Mouse (Mus musculus) liver, adult 2 months (tissue): ENCODE results near the gene Trappc3. TPM values are rescaled to one million over a fixed set of nuclear protein-coding genes. Genes with fewer than 3 reads are reported as not detected.

Experiments used
- DNase-seq: peaks from one replicate; pipeline ENCODE4 v3.0.0-alpha.2; 2011; ENCODE audit warnings: low read depth, low spot score; ENCODE audit errors: extremely low read depth
- H3K27ac ChIP-seq: fragments of 200-500 bp; replicated peaks from 2 replicates; pipeline ENCODE4 v1.5.1; 2012; ENCODE audit warnings: low read depth, mild to moderate bottlenecking, control low read depth, inconsistent platforms, low read length; ENCODE audit not compliant: insufficient read depth
- H3K27me3 ChIP-seq: fragments of 200-500 bp; 2 replicates; pipeline ENCODE4 v1.6.1; 2012; ENCODE audit warnings: mild to moderate bottlenecking, moderate library complexity, low read length, inconsistent platforms; ENCODE audit not compliant: control insufficient read depth, insufficient read depth
- H3K36me3 ChIP-seq: fragments of 200-500 bp; 2 replicates; pipeline ENCODE4 v1.6.1; 2012; ENCODE audit warnings: low read length, inconsistent platforms; ENCODE audit not compliant: control insufficient read depth, insufficient read depth
- H3K4me1 ChIP-seq: fragments of 200-500 bp; 2 replicates; pipeline ENCODE4 v1.6.1; 2011; ENCODE audit warnings: low read length; ENCODE audit not compliant: control insufficient read depth, insufficient read depth
- H3K4me3 ChIP-seq: fragments of 200-500 bp; 2 replicates; pipeline ENCODE4 v1.5.1; 2011; ENCODE audit warnings: low read depth, mild to moderate bottlenecking, control low read depth, low read length, moderate library complexity; ENCODE audit not compliant: insufficient read depth
- H3K79me2 ChIP-seq: fragments of 200-500 bp; 2 replicates; pipeline ENCODE4 v1.6.1; 2012; ENCODE audit warnings: inconsistent platforms, mild to moderate bottlenecking, low read length, moderate library complexity; ENCODE audit not compliant: control insufficient read depth, insufficient read depth
- H3K9ac ChIP-seq: fragments of 200-500 bp; 2 replicates; pipeline ENCODE4 v1.6.1; 2012; ENCODE audit warnings: low read depth, mild to moderate bottlenecking, control low read depth, inconsistent platforms, low read length
- CTCF ChIP-seq: fragments of 200-500 bp; IDR thresholded peaks from 2 replicates; pipeline ENCODE4 v1.5.1; 2011; ENCODE audit warnings: low read depth, low read length, control low read depth
- POLR2A ChIP-seq: fragments of 200-500 bp; IDR thresholded peaks from 2 replicates; pipeline ENCODE4 v1.6.1; 2011; ENCODE audit warnings: low read length, control low read depth; ENCODE audit not compliant: insufficient read depth; ENCODE audit errors: extremely low read depth
- WGBS: fragments of 180-500 bp; shearing (Covaris S2); methylation state at CpG from one replicate; pipeline ENCODE4 v1.1.7; 2018; 5-methylcytosine and 5-hydroxymethylcytosine counted together
- polyA plus RNA-seq: library from polyadenylated mRNA; depleted of rRNA; stranded (reverse); fragments of >200 nt; gene quantifications from 2 replicates; pipeline ENCODE4 v1.2.3, GENCODE M21; 2012
- total RNA-seq: library from RNA; depleted of rRNA; stranded (reverse); fragments of >200 nt; gene quantifications from 2 replicates; pipeline ENCODE4 v1.2.3, GENCODE M21; 2014

Gene Trappc3
- total and polyA plus RNA-seq, 2 experiments, result 24.1 to 45.8 TPM

GRCm38 (mm10) chr4:126261675-126262074 is 450 bp upstream of the Trappc3 start:
- Histone ChIP-seq H3K4me1 (peaks cover 17% of the 10 kb centered on the region), H3K27me3 (no peaks in the 10 kb centered on the region), H3K79me2 (peaks cover 16% of the 10 kb centered on the region; the same call in 1 of the 2 replicates), H3K9ac (no peak overlapping the region), H3K27ac (peak overlapping the region; percentile 62), H3K36me3 (no peaks in the 10 kb centered on the region), H3K4me3 (no peak overlapping the region)
- TF ChIP-seq CTCF (no peak), POLR2A (no peak)
- 33% methylated on average over 7 of the region's 7 CpGs for WGBS
- no peak for DNase-seq

GRCm38 (mm10) chr4:126269292-126269691 is 7.2 kb downstream of the Trappc3 start:
- H3K4me1 ChIP-seq, result no peaks in the 10 kb centered on the region
- DNase-seq, result no peak
- no peak overlapping the region for H3K9ac ChIP-seq
- WGBS, result 51% methylated on average over 3 of the region's 3 CpGs
- H3K27ac ChIP-seq, result no peak overlapping the region
- no peaks in the 10 kb centered on the region for H3K27me3 ChIP-seq
- H3K79me2 ChIP-seq, result peaks cover 3% of the 10 kb centered on the region; the same call in 1 of the 2 replicates
- H3K36me3 ChIP-seq, result peaks cover 6% of the 10 kb centered on the region; the same call in 1 of the 2 replicates
- TF ChIP-seq POLR2A, result no peak
- TF ChIP-seq CTCF, result no peak
- no peak overlapping the region for H3K4me3 ChIP-seq

- H3K27ac ChIP-seq, result no peak overlapping the region
- H3K79me2 ChIP-seq, result no peaks in the 10 kb centered on the region
- TF ChIP-seq POLR2A, result no peak
- no peak for TF ChIP-seq CTCF
- no peak overlapping the region for H3K9ac ChIP-seq
- DNase-seq, result no peak
- H3K27me3 ChIP-seq, result no peaks in the 10 kb centered on the region
- no peak overlapping the region for H3K4me3 ChIP-seq
- H3K36me3 ChIP-seq, result peaks cover 6% of the 10 kb centered on the region; the same call in 1 of the 2 replicates
- no peaks in the 10 kb centered on the region for H3K4me1 ChIP-seq
- WGBS, result 90% methylated on average over 13 of the region's 13 CpGs
Observed at GRCm38 (mm10) chr4:126273753-126274152, 11.6 kb downstream of the Trappc3 start.

- Histone ChIP-seq H3K27me3 (no peaks in the 10 kb centered on the region), H3K36me3 (peaks cover 6% of the 10 kb centered on the region; the same call in 1 of the 2 replicates), H3K79me2 (no peaks in the 10 kb centered on the region), H3K4me3 (no peak overlapping the region), H3K9ac (no peak overlapping the region), H3K4me1 (no peaks in the 10 kb centered on the region), H3K27ac (no peak overlapping the region)
- 98% methylated on average over 4 of the region's 4 CpGs for WGBS
- DNase-seq, result no peak
- TF ChIP-seq POLR2A (no peak), CTCF (no peak)
Observed at GRCm38 (mm10) chr4:126275081-126275480, 13.0 kb downstream of the Trappc3 start.

- H3K27me3 ChIP-seq, result no peaks in the 10 kb centered on the region
- DNase-seq, result no peak
- no peak overlapping the region for H3K27ac ChIP-seq
- no peak overlapping the region for H3K9ac ChIP-seq
- 91% methylated on average over 13 of the region's 13 CpGs for WGBS
- TF ChIP-seq POLR2A, result no peak
- no peaks in the 10 kb centered on the region for H3K79me2 ChIP-seq
- no peak overlapping the region for H3K4me3 ChIP-seq
- H3K36me3 ChIP-seq, result peaks cover 6% of the 10 kb centered on the region; the same call in 1 of the 2 replicates
- no peaks in the 10 kb centered on the region for H3K4me1 ChIP-seq
Observed at GRCm38 (mm10) chr4:126275681-126276131, 13.6 kb downstream of the Trappc3 start.

GRCm38 (mm10) chr4:126277906-126278564 is 15.9 kb downstream of the Trappc3 start:
- DNase-seq, result no peak
- no peaks in the 10 kb centered on the region for H3K4me1 ChIP-seq
- no peak overlapping the region for H3K9ac ChIP-seq
- 15% methylated on average over 13 of the region's 13 CpGs for WGBS
- no peak overlapping the region for H3K4me3 ChIP-seq
- TF ChIP-seq POLR2A, result no peak
- peak; percentile 84 for TF ChIP-seq CTCF
- no peaks in the 10 kb centered on the region for H3K27me3 ChIP-seq
- no peaks in the 10 kb centered on the region for H3K79me2 ChIP-seq
- H3K27ac ChIP-seq, result no peak overlapping the region
- H3K36me3 ChIP-seq, result peaks cover 5% of the 10 kb centered on the region; the same call in 1 of the 2 replicates
